Mouse (Mus musculus) CD4-positive helper T cell, adult 2 months (primary cell): ENCODE measurements around the gene Ackr2.

Experiments used
- DNase-seq: peaks from one replicate; pipeline ENCODE4 v3.0.0-alpha.2; 2012; ENCODE audit warnings: low read depth, missing footprints, low spot score

Gene Ackr2

DNA sequence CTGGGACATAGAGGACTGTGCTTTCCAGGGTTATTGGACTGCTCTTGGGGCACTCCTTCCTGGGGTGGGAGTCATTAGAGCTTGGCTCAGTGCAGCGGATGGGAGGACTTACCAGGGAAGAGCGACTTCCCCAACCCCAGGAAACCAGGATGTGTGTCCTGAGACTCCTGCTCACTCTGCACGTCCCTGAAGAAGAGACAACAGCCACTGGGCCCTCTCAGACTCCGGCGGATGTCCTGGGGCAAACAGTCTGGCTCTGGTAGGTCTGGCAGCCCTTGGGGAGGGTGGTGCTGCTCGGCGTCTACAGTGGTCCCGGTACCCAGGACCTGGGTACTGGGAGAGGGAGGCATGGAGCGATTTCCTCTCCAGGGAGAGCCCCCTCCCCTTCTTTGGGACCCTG lies at the start of gene Ackr2:
Ackr2 (plus strand) TSS at position 111 of the 400 bp plus-strand sequence.
- no peak for DNase-seq

DNA sequence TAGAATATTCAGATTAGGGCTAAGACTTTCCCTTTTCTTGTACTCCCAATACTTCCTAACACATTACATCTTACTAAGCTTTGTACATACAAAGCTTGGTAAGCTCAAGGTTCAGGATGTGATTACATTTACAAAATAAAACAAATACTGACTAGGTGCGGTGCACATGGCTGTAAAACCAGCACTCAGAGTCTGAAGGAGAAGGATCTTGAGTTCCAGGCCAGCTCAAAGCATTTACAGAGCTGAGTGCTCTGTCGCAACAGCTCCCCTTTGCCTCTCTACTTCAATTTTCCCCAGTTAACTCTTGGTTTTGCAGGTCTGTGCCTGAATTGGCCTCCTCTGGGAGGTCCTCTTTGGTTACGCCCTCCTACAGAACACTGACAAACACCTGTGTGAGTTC lies 43.9 kb upstream of the Ackr2 start:
- DNase-seq = no peak

DNA sequence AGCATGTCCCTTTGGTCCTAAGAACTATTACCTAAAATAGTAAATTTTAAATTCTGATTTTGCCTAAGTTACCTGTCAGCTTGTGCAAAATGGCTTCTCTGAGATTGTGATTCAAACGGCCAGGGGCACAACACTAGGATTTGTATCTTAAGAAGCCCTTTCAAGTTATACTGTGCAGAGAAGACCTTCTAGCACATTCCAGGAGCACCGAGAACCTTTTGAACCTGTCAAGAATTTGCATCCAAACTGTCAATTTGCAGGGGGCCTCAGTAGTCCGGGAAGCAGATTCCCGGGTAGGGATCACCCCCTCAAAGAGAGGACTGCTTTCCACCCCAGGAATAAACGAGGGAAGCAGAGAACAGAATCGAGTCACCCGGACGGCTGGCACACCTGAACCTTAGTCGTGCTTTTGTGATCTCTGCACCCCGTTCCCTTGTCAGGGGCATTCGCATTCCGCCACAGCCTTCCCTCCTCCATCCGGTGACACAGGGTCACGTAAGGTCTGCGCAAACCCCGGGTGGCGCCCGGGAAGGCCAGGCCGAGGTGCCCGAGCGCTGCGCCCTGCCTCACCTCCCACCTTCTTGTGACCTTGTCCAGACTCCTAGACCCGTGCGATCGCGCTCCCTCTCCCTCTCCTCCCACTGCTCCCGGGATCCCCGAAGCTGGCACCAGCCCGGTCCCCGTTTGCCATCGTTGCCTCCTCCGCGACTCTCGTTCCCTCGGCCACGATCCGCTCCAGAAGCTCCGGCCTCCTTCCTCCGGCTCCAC lies 41.3 kb upstream of the Ackr2 start:
- peak; percentile 70 for DNase-seq

GRCm38 (mm10) chr9:121857474-121858152 lies 40.5 kb upstream of the Ackr2 start:
- DNase-seq = peak; percentile 98

GRCm38 (mm10) chr9:121858153-121858488 lies 40.0 kb upstream of the Ackr2 start, which contains the start of gene Higd1a:
TSS of gene Higd1a (minus strand) at chr9:121858362.
- no peak for DNase-seq

- DNase-seq = no peak
These were observed 38.8 kb upstream of the Ackr2 start for GRCm38 (mm10) chr9:121859345-121859744.

DNA sequence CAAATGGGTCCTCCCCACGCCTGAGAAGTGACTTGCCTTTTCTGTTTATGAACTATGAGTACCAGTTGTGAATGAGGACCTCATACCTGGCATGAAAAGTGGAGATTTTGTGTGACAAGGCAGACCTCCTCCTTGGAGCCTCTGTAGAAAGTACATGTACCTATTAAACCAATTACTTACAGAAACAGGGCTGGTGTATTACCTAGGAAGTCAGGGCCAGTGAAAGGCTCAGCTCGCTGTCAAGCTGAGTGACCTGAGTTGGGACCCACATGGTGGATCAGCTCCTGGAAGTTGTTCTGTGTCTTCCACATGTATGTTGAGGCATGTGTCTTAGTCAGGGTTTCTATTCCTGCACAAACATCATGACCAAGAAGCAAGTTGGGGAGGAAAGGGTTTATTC lies 37.2 kb upstream of the Ackr2 start:
- no peak for DNase-seq

- DNase-seq = no peak
These were observed 33.3 kb upstream of the Ackr2 start for GRCm38 (mm10) chr9:121864837-121865236.

GRCm38 (mm10) chr9:121865425-121866008 lies 32.6 kb upstream of the Ackr2 start:
- DNase-seq = no peak

DNA sequence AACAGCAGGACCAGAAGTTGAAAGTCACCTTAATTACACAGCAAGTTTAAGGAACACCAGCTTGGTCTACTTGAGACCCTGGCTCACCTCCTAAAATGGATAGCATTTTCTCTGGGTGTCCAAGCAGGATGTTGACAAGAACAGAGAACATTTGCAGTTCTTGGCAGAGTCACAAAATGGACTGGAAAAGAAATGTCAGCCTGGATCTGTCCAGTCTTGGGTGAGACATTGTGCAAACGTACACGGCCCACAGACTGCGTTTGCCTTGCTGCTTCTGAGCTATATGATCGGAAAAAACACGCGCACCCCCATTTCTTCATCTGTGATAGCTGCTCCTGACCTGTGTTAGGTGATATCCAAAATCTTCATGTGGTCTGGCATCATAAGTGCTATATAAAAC lies 30.5 kb upstream of the Ackr2 start:
- DNase-seq = no peak

DNA sequence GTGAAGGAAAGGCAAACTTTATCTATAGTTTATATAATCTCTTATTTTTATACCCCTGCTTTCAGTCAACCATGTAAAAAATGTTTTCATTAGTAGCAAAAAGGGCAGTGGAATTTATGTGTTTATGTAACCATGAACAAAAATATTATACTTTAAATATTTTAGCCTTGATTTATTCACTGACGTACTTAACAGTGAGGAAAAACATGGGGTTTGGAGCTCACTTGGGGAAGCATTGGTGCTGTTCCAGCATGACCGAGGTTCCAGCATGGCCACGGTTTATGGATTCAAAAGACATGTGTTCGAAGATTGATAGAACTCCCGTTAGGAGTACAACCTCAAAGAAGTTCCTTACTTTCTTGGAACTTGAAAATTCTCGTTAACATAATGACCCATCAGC lies 29.9 kb upstream of the Ackr2 start:
- DNase-seq = no peak

DNA sequence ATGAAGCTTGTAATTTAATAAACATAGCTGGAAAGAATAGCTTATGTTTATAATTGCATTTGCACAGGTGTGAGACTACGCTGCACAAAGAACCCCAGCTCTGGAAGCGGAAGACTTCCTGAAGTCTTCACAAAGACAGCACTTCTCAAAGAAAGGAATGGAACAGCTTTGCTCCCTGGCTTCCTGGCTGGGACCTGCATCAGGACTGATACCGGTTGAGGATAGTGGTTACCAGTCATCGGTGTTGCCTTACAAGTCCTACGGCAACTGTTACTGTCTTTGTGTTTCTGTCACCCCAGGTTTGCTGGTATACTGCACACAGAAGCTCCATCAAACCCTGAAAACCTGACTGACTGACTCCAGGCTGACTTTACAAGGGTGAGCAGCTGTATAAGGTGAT lies 28.7 kb upstream of the Ackr2 start:
- DNase-seq = no peak

DNA sequence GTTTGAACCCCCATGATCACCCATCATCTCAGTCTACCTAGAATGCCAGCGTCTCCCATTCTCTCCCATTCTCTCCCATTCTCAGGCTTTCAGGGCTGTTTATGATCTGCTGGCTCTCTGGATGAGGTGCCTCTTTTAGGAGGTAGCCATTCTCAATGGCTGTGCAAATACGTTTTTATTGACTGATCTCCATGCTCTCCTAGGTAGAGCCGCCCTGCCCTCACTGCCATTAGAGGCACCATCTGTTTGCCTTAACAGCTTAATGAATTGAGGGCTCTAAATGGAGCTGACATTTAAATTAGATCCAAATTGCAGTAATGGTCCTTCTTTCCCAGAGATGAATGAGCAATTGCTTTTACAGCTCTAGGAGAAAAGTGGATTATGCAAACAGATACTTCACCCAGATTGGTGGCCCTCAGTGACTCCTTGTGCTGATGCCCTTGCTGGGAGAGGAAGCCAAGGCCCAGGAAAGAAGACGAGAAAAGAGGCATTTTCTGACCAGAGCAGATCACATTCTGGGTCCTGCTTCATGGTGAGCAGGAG lies 28.1 kb upstream of the Ackr2 start:
- DNase-seq = no peak

DNA sequence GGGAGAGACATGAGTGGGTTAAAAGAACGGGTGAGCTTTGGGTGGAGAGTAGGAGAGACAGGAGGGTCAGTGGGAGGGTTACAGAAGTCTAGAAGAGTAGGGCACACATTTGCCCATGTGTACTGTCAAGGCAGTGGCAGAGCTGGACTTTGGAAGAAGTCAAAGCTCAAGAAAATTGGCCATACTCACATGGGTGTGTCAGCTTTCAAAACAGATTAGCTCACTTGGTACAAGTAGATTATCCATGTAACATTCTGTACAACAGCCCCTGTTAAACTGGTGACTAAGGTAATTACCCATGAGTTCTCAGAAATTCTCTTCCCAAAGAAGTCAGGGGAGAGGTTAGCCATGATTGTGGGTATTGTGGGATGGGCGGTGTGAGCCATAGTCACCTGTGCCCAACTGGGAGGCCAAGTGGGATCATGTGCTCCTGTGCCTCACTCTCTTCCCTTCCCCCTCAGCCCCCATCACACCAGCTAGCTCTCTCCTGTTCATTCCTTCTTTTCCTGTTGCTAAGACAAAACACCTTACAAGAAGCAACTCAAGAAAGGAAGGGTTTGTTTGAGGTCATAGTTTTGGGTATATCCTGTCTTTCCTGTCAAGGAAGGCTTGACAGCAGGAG lies 26.0 kb upstream of the Ackr2 start:
- no peak for DNase-seq

DNA sequence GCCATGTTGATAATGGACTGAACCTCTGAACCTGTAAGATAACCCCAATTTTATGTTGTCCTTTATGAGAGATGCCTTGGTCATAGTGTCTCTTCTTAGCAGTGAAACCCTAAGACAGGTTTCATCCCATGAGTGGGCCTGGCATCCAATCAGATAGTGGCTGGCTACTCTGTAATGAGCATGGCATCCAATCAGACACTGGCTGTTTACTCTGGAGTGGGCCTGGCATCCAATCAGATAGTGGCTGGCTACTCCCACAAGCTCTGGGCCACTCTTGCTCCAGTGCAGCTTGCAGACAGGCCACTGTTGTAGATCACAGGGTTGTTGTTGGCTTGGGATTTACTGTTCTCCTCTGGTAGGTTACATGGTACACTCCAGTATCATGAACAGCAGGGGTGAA lies 24.6 kb upstream of the Ackr2 start:
- DNase-seq = no peak

GRCm38 (mm10) chr9:121877052-121877740 lies 21.0 kb upstream of the Ackr2 start:
- no peak for DNase-seq

DNA sequence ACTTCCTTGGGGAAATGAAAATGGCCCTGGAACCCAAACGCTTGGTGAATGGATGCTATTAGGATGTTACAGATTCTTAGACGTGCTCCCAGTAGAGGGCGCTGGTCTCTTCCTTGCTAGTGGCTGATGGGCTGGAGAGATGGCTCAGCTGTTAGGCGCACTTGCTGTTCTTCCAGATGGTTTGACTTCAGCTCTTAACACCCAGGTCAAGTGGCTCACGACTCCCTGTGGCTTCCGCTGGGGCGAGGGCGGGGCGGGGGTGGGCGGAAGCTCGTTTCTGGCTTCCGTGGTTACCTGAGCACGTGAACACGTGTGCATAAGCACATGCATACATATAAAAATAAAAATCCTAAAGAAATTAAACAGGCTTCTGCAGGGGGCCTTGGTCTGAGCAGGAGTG lies 17.3 kb upstream of the Ackr2 start:
- DNase-seq = peak; percentile 79

DNA sequence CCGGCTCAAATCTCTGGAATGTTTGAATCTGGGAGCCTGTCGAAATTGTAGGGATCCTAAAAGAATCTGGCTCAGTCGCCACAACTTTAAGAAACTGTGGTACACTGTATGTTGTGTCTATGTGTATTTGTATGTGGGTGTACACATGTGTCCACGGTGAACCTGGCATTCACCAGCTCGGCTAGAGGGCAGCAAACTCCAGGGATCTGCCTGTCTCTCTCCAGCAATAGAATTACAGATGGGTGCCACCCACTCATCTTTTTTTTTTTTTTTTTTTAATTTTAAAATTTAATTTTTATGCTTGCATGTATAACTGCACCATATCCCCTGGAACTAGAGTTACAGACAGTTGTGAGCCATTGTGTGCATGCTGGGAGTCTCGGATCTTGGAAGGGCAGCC lies 16.9 kb upstream of the Ackr2 start:
- DNase-seq = no peak

- no peak for DNase-seq
These were observed 16.1 kb upstream of the Ackr2 start for GRCm38 (mm10) chr9:121882015-121882457.

GRCm38 (mm10) chr9:121889927-121890440 lies 8.2 kb upstream of the Ackr2 start:
- DNase-seq = no peak

DNA sequence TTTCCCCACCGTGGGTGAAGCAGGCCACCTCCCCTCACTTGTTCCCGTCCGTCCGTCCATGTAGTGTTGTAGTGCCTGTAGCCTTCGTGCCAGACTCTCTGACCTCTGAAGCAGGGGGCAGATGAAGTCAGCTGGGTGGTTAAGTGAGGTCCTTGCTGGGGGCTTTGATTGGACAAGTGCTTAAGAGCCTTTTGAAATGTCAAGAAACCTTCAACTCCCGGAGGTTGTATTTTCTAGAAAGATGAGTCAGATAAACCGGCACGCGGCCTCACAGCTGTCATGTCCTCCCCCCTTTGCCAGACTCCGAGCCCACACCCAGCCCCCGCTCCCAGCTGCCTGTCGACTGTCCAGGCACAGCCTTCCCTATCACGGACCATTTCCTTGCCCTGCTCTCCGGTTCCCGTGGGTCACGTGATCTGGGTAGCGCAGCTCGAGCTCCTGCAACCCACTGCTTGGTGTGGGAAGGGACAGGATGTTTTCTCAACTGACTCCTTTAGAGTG lies 7.7 kb upstream of the Ackr2 start:
- DNase-seq = peak; percentile 32
